ENCODE assay signal across 9 mouse cellular contexts in the genomic region with DNA sequence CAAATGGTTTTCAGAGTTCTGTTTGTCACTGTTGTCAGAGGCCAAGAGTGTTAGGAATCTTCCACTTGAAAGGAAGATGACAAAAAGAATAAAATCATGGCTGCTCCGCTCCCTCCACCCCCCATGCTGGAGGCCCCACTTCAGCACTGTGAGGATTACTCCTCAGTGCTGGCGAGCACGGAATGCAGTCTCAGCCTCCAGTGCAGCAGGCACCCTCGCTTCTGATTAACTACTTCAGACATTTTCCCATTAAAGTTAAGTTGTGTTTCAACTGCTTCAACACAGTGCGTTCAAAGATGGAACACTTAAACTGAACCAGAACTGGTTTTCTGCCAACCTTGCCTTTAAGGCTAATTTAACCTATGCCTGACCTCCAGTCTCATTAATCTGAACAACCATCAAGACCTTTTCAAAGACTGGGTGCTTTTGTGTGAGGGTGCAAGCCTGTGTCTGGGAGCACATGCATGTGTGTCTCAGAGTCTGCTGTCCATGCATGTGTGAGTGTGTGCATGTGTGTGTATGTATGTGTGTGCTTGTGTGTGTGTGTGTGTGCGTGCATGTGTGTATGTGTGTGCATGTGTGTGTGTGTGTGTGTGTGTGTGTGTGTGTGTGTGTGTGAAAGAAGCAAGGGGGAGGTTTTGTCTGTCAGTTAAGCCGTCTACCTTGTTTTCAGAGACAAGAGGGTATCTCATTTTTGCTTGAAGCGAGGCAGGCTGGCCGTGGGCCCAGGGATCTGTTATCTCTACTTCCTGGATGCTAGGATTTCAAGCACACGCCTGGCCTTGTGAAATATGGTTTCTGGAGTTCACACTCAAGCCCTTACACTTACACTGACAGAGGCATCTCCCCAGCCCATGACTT. TPM values are rescaled to one million over a fixed set of nuclear protein-coding genes. Genes with fewer than 3 reads are reported as not detected.
DNase-seq lines count a peak whose midpoint lies in the region; ATAC-seq lines count a peak whose summit lies in the region.
"Had no signal": no experiment of that assay in that cellular context is flagged by ENCODE, and none has a peak within 500 bp of the region (broad histone marks: within the 10 kb centered on the region; RNA-seq: fewer than 3 reads in every experiment).

No protein-coding gene starts in this region.

- H3K4me1 ChIP-seq in heart, embryonic 15.5 days (replicated peaks): peaks cover 35% of the 10 kb centered on the region
- peaks cover 37% of the 10 kb centered on the region for H3K4me1 ChIP-seq in neural tube, embryonic 15.5 days

- no peaks in the 10 kb centered on the region for H3K9me3 ChIP-seq in heart, embryonic 15.5 days (replicated peaks)
- no peaks in the 10 kb centered on the region for H3K9me3 ChIP-seq in neural tube, embryonic 15.5 days (replicated peaks)

- H3K36me3 ChIP-seq in heart, embryonic 15.5 days: no peaks in the 10 kb centered on the region
- H3K36me3 ChIP-seq in neural tube, embryonic 15.5 days: no peaks in the 10 kb centered on the region

- peak overlapping the region; percentile 50 for H3K27ac ChIP-seq in heart, embryonic 15.5 days
- H3K27ac ChIP-seq in neural tube, embryonic 15.5 days (replicated peaks): 0 out of 2 replicates have a peak overlapping the region, but pooled peaks have one; percentile 9
- H3K27ac ChIP-seq: macrophage had no signal

- peak; percentile 29 to 56 for DNase-seq in lung, adult 18-20 months
- DNase-seq in lung, postnatal 14 days: no peak
- peak; percentile 70 to 87 for DNase-seq in kidney, postnatal 36 days
- no peak for DNase-seq in spleen, postnatal 14 days (ENCODE audit: low spot score in 2 of 2)
- no peak for DNase-seq in left cerebral cortex, postnatal 10 days (ENCODE audit: extremely low spot score in 1 of 2, low spot score in 2 of 2)
- no peak for DNase-seq in right cerebral cortex, adult 2 months (ENCODE audit: low spot score in 2 of 2)

- no peak overlapping the region for H3K9ac ChIP-seq in heart, embryonic 15.5 days
- no peak overlapping the region for H3K9ac ChIP-seq in neural tube, embryonic 15.5 days (replicated peaks)

- H3K27me3 ChIP-seq in heart, embryonic 15.5 days: no peaks in the 10 kb centered on the region
- no peaks in the 10 kb centered on the region for H3K27me3 ChIP-seq in neural tube, embryonic 15.5 days (replicated peaks)

- ATAC-seq in heart, embryonic 15.5 days (replicated peaks; ENCODE audit: insufficient number of reproducible peaks, insufficient read depth, low FRiP score, low read depth): no peak
- ATAC-seq in neural tube, embryonic 15.5 days (ENCODE audit: low FRiP score): 0 out of 2 replicates have a peak, but pooled peaks have one; percentile 26

- H3K4me2 ChIP-seq in heart, embryonic 15.5 days: no peak overlapping the region
- no peak overlapping the region for H3K4me2 ChIP-seq in neural tube, embryonic 15.5 days

- intact Hi-C loops in left cerebral cortex, postnatal 10 days (cut with DNase I): no loop called here

- 33% methylated on average over 10 of the region's 10 CpGs for WGBS in heart, embryonic 15.5 days
- WGBS in neural tube, embryonic 15.5 days: 28% methylated on average over 10 of the region's 10 CpGs

- H3K4me3 ChIP-seq in heart, embryonic 15.5 days: no peak overlapping the region
- no peak overlapping the region for H3K4me3 ChIP-seq in neural tube, embryonic 15.5 days (replicated peaks)

RNA-seq across cellular contexts. Expression of gene Sh3rf1, which starts 51.2 kb away (rescaled TPM):
- 4.8 and 6.5 TPM in 2 replicates for polyA plus RNA-seq in heart, embryonic 15.5 days (2015; fragmentation: Nextera tagmentation; extraction: Ambion mirVana)
- polyA plus RNA-seq in neural tube, embryonic 15.5 days (2015; fragmentation: Nextera tagmentation; extraction: Ambion mirVana): 19.0 and 20.8 TPM in 2 replicates
- 10 to 100 TPM; 42.1 to 42.2 TPM for total RNA-seq in left cerebral cortex, postnatal 10 days (2021)

Comparison
In these comparisons a context has a peak if more than half of its experiments do, and no peak if none do; other contexts are left out.
1. DNase-seq: peak in lung, adult 18-20 months (2 of 2) and kidney, postnatal 36 days (2 of 2); none in lung, postnatal 14 days (single experiment), spleen, postnatal 14 days (0 of 2), left cerebral cortex, postnatal 10 days (0 of 2) and right cerebral cortex, adult 2 months (0 of 2).